Mouse (Mus musculus): ENCODE data around the gene Stk32c. TPM values are rescaled to one million over a fixed set of nuclear protein-coding genes. Genes with fewer than 3 reads are reported as not detected.

The Stk32c gene
- polyA plus RNA-seq, 1 experiment from 2014 or later = 0.06 TPM

- TF ChIP-seq CTCF (IDR thresholded peaks at IDR 0.05) (no peak), EP300 (IDR thresholded peaks at IDR 0.05) (no peak)
- peak overlapping the region; percentile 78 for H3K9ac ChIP-seq (replicated peaks; ENCODE audit: low read depth)
- no peaks in the 10 kb centered on the region for H3K36me3 ChIP-seq (ENCODE audit: insufficient read depth, low read length)
- H3K4me2 ChIP-seq (replicated peaks; ENCODE audit: low read depth, low read length) = peak overlapping the region; percentile 77
- H3K9me3 ChIP-seq (ENCODE audit: low read length) = no peaks in the 10 kb centered on the region
- H3K27ac ChIP-seq (ENCODE audit: low read length) = peak overlapping the region; percentile 91
- ATAC-seq = peak; percentile 63
- WGBS = 5% methylated on average over 38 of the region's 38 CpGs
- no peaks in the 10 kb centered on the region for H3K27me3 ChIP-seq (replicated peaks; ENCODE audit: insufficient read depth, low read length)
- peak; percentile 77 for DNase-seq (ENCODE audit: low spot score)
- peaks cover 47% of the 10 kb centered on the region for H3K4me1 ChIP-seq (ENCODE audit: insufficient read depth, low read depth, low read length)
- H3K4me3 ChIP-seq (ENCODE audit: low read depth, low read length) = peak overlapping the region; percentile 81
Observed at GRCm38 (mm10) chr7:139246931-139247880, 34.1 kb upstream of the Stk32c start.

- no peak overlapping the region for H3K9ac ChIP-seq (replicated peaks; ENCODE audit: low read depth)
- H3K27ac ChIP-seq (ENCODE audit: low read length) = no peak overlapping the region
- H3K9me3 ChIP-seq (ENCODE audit: low read length) = no peaks in the 10 kb centered on the region
Observed at GRCm38 (mm10) chr7:139246086-139246485, 33.0 kb upstream of the Stk32c start.

GRCm38 (mm10) chr7:139239432-139239831, 26.3 kb upstream of the Stk32c start:
- H3K27me3 ChIP-seq (replicated peaks; ENCODE audit: insufficient read depth, low read length) = no peaks in the 10 kb centered on the region
- ATAC-seq (no peak), DNase-seq (ENCODE audit: low spot score) (no peak)
- no peak for TF ChIP-seq CTCF (IDR thresholded peaks at IDR 0.05)
- no peak for TF ChIP-seq EP300 (IDR thresholded peaks at IDR 0.05)
- no peak overlapping the region for H3K4me2 ChIP-seq (replicated peaks; ENCODE audit: low read depth, low read length)
- 79% methylated on average over 3 of the region's 3 CpGs for WGBS
- no peaks in the 10 kb centered on the region for H3K36me3 ChIP-seq (ENCODE audit: insufficient read depth, low read length)
- H3K4me1 ChIP-seq (ENCODE audit: insufficient read depth, low read depth, low read length) = peaks cover 4% of the 10 kb centered on the region; the same call in 1 of the 2 replicates
- H3K27ac ChIP-seq (ENCODE audit: low read length) = no peak overlapping the region
- no peak overlapping the region for H3K4me3 ChIP-seq (ENCODE audit: low read depth, low read length)
- H3K9me3 ChIP-seq (ENCODE audit: low read length) = no peaks in the 10 kb centered on the region
- no peak overlapping the region for H3K9ac ChIP-seq (replicated peaks; ENCODE audit: low read depth)

More at GRCm38 (mm10) chr7:139246086-139246485, 33.0 kb upstream of the Stk32c start:
- no peak for TF ChIP-seq CTCF (IDR thresholded peaks at IDR 0.05)
- no peak for TF ChIP-seq EP300 (IDR thresholded peaks at IDR 0.05)
- WGBS = 67% methylated on average over 5 of the region's 5 CpGs
- Histone ChIP-seq H3K36me3 (ENCODE audit: insufficient read depth, low read length) (no peaks in the 10 kb centered on the region), H3K4me1 (ENCODE audit: insufficient read depth, low read depth, low read length) (peaks cover 37% of the 10 kb centered on the region), H3K4me3 (ENCODE audit: low read depth, low read length) (no peak overlapping the region), H3K27me3 (replicated peaks; ENCODE audit: insufficient read depth, low read length) (no peaks in the 10 kb centered on the region), H3K4me2 (replicated peaks; ENCODE audit: low read depth, low read length) (no peak overlapping the region)
- DNase-seq (ENCODE audit: low spot score) (no peak), ATAC-seq (no peak)

- H3K9me3 ChIP-seq (ENCODE audit: low read length) = no peaks in the 10 kb centered on the region
- 69% methylated on average over 12 of the region's 12 CpGs for WGBS
- peak overlapping the region; percentile 75 for H3K27ac ChIP-seq (ENCODE audit: low read length)
- H3K4me2 ChIP-seq (replicated peaks; ENCODE audit: low read depth, low read length) = no peak overlapping the region
- H3K9ac ChIP-seq (replicated peaks; ENCODE audit: low read depth) = no peak overlapping the region
- no peaks in the 10 kb centered on the region for H3K36me3 ChIP-seq (ENCODE audit: insufficient read depth, low read length)
- peak; percentile 85 for ATAC-seq
- H3K27me3 ChIP-seq (replicated peaks; ENCODE audit: insufficient read depth, low read length) = no peaks in the 10 kb centered on the region
- DNase-seq (ENCODE audit: low spot score) = peak; percentile 85
- no peak overlapping the region for H3K4me3 ChIP-seq (ENCODE audit: low read depth, low read length)
- H3K4me1 ChIP-seq (ENCODE audit: insufficient read depth, low read depth, low read length) = peaks cover 4% of the 10 kb centered on the region; the same call in 1 of the 2 replicates
- TF ChIP-seq CTCF (IDR thresholded peaks at IDR 0.05) = peak; percentile 47
- peak; percentile 77 for TF ChIP-seq EP300 (IDR thresholded peaks at IDR 0.05)
Observed at GRCm38 (mm10) chr7:139235651-139236358, 22.7 kb upstream of the Stk32c start.

- TF ChIP-seq EP300 (IDR thresholded peaks at IDR 0.05) (no peak), CTCF (IDR thresholded peaks at IDR 0.05) (peak; percentile 66)
- peak; percentile 70 for DNase-seq (ENCODE audit: low spot score)
- 14% methylated on average over 18 of the region's 18 CpGs for WGBS
- no peak overlapping the region for H3K9ac ChIP-seq (replicated peaks; ENCODE audit: low read depth)
- H3K4me1 ChIP-seq (ENCODE audit: insufficient read depth, low read depth, low read length) = peaks cover 4% of the 10 kb centered on the region; the same call in 1 of the 2 replicates
- no peaks in the 10 kb centered on the region for H3K36me3 ChIP-seq (ENCODE audit: insufficient read depth, low read length)
- peak overlapping the region; percentile 75; the same call in 1 of the 2 replicates for H3K27ac ChIP-seq (ENCODE audit: low read length)
- H3K4me2 ChIP-seq (replicated peaks; ENCODE audit: low read depth, low read length) = no peak overlapping the region
- H3K27me3 ChIP-seq (replicated peaks; ENCODE audit: insufficient read depth, low read length) = no peaks in the 10 kb centered on the region
- no peaks in the 10 kb centered on the region for H3K9me3 ChIP-seq (ENCODE audit: low read length)
- ATAC-seq = peak; percentile 27
- H3K4me3 ChIP-seq (ENCODE audit: low read depth, low read length) = no peak overlapping the region
Observed at GRCm38 (mm10) chr7:139234426-139235188, 21.5 kb upstream of the Stk32c start.

All from lung, postnatal 0 days (tissue).